Mouse (Mus musculus): ENCODE measurements around the gene Psma7.

Psma7 gene

DNA sequence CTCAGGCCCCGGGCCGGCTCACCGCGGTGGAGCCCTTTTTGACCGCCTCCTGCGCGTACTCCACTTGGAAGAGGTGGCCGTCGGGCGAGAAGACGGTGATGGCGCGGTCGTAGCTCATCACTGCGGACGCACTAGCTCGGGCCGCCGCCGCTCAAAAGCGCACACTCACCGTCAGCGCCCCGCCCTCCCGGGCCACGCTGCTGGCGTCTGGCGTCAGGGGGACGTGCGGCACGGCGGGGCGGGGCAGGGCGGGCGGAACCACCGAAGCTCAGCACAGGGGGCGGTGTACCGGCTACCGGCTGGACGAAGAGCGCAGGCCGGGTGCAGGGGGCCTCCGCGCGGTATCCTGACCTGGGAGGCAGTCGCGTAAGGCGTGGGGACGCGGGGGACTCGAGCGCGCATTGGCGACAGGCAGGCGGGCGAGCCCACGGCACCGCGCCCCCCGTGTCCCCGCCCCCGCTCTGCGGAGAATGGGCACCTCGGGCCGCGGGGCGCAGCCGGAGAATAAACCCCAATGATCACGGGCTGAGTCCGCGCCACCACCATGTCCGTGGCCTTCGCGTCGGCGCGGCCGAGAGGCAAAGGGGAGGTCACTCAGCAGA, at the start of gene Psma7, which contains the start of gene Ss18l1:
TSS of gene Psma7 (minus strand) at position 178 of the 602 bp plus-strand sequence.
TSS of gene Ss18l1 (plus strand) at position 254 of the 602 bp plus-strand sequence.
- peak; percentile 92 for DNase-seq (ENCODE audit: extremely low spot score, low spot score)

GRCm38 (mm10) chr2:180090285-180090684, 48.1 kb upstream of the Psma7 start:
- DNase-seq (ENCODE audit: extremely low spot score, low spot score): no peak

DNA sequence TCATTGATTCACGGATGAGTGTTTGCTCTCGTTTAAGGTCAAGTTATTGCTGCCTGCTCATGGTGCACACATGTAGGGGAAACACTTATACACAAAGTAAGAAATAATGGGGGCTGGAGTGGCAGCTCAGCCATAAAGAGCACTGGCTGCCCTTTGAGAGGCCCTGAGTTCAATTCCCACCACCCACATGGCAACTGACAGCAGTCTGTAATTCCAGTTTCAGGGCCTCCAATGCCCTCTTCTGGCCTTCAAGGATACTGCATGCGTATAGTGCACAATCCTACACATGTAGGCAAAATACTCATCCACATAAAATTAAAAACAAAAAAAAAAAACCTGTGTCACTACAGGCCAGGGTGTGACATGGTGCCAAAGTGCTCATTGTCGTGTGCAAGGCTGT, 45.2 kb upstream of the Psma7 start:
- DNase-seq (ENCODE audit: extremely low spot score, low spot score): no peak

DNA sequence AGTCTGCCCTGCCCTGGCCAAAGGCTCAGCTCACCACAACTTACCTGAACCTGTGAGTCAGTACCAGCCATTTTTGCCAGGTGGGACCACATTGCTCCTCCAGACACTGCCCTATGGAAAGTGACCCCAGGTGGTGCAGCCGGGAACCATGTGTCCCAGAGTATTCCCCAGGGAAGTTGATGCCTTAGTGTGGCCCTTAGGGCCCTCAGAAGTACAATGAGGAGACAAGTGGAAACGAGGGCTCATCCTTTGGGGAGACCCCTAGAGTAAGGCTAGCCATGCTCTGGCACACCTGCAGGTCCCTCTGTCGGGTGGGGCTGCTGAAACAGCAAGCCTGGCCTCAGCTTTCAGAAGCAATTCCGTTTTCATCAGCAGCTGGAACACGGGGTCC, 44.4 kb upstream of the Psma7 start:
- no peak for DNase-seq (ENCODE audit: extremely low spot score, low spot score)

GRCm38 (mm10) chr2:180085926-180086636, 43.8 kb upstream of the Psma7 start:
- no peak for DNase-seq (ENCODE audit: extremely low spot score, low spot score)

DNA sequence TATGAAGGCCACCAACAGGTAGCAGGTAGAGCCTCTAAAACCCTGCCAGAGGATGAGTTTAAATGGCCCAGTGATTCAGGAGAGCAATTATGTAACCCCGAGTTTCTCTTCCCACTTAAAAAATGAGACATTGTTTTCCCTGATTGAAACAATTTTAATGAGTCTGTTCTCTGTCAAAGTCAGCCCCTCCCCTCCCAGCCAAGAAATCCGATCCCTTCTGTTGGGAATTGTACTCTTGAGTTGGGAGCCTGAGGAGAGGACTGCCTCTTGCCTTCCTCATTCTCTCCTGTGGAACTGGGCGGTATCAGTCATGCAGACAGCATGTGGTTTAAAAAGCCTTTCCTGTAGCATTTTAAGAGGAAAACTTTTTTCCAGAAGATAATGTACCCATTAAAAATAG, 42.3 kb upstream of the Psma7 start:
- no peak for DNase-seq (ENCODE audit: extremely low spot score, low spot score)

DNA sequence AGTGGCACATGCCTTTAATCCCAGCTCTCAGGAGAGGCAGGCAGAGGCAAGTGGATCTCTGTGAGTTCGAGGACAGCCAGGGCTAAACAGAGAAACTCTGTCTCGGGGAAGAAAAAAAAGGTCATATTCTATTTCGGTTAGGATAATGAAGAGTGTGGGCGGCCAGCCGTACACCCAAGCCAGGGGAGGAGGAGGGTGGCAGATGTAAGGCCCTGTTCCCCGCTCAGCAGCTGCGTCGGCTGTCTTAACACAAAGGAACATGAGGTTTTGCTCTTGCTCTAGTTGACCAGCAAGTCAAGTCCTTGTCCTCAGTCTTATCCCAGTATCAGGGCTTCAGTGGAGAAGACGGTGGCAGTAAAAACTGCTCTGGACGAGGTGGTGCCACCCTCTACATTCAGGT, 40.8 kb upstream of the Psma7 start:
- no peak for DNase-seq (ENCODE audit: extremely low spot score, low spot score)

DNA sequence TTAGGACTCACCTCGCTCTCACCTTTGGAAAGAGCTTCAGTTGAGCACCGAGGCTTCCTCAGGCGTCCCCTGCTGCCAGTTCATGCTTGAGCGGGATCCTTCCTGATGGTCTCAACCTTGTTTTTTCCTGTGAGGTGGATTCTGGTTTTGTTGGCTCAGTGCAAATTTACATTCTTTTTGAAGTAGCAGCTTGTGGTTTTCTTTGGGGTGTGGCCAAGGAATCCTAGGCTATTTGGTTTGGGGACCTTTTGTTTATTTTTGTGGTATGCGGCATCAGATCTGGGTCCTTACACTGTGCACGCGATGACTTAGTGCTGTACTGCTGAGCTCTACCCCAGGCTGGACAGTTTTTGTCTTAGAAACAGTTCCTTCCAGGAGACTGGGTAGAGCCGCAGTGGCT, 38.4 kb upstream of the Psma7 start:
- DNase-seq (ENCODE audit: extremely low spot score, low spot score): no peak

DNA sequence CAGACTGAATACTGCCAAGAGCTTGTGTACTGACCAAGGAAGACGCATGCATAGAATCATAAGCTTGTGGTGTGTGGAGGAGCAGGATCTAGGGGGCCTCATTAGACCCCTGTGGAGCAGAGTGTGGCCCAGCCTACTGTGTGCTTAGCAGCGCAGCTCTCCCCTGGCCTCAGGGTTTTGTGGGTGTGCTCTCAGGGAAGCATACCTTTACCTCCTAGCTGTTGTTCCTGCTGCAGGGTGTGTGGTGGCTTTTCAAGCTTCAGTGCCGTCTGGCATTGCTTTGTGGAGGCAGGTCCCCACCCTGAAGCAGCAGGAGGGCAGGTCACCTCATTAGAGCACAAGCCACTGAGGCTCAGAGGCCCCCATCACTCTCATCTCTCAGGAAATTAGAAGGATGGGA, 35.4 kb upstream of the Psma7 start:
- no peak for DNase-seq (ENCODE audit: extremely low spot score, low spot score)

- DNase-seq (ENCODE audit: extremely low spot score, low spot score): no peak
Observed at GRCm38 (mm10) chr2:180072886-180073285, 30.7 kb upstream of the Psma7 start.

- no peak for DNase-seq (ENCODE audit: extremely low spot score, low spot score)
Observed at GRCm38 (mm10) chr2:180071671-180072070, 29.4 kb upstream of the Psma7 start.

DNA sequence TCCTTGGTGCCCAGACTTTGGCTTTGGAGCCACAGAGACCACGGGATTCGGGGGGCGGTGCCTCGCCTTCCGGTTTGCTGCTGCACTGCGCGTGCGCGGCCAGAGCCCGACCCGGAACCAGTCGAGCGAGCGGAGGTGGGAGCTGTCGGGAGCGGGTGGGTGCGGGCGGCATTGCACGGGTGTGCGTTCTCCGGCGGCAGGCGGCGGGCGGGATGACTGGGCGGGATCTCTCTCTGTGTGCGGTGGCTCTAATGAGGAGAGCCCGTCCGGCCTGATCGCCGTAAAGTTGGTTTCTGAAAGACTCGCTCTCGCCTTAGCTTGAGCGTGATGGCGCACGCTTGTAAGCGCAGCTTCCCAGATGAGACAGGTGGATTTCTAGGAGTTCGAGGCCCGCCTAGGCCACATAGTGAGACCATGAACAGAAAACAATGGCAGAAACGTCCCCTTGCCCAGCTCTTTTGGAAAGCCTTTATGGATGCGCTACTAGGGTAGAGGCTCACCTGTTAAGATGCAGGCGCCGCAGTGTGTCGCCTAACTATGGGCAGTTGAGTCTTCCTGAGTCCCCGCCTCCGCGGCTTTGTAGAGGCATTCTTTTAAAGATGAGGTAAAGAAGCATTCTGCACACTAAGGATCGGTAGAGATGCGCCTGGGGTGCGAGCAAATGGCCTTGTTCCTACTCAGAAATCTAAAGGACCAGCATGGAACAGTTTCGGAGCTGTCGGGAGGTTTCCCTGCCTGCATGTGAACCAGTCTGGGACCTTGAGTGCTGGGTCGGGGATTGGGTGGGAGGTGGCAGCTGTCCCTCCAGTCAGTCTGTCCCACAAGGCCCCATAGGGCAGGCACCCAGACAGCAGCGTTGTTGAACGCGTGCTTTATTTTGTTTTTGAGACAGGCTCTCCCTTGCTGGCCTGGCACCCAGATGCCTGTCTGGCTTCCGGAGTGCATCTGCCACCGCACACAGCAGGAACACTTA, 28.5 kb upstream of the Psma7 start, which contains the start of gene Mtg2:
TSS of gene Mtg2 (plus strand) at position 108 of the 973 bp plus-strand sequence.
- DNase-seq (ENCODE audit: extremely low spot score, low spot score): peak; percentile 96

- no peak for DNase-seq (ENCODE audit: extremely low spot score, low spot score)
Observed at GRCm38 (mm10) chr2:180069770-180070480, 27.7 kb upstream of the Psma7 start.

- no peak for DNase-seq (ENCODE audit: extremely low spot score, low spot score)
Observed at GRCm38 (mm10) chr2:180063338-180064131, 21.3 kb upstream of the Psma7 start.

DNA sequence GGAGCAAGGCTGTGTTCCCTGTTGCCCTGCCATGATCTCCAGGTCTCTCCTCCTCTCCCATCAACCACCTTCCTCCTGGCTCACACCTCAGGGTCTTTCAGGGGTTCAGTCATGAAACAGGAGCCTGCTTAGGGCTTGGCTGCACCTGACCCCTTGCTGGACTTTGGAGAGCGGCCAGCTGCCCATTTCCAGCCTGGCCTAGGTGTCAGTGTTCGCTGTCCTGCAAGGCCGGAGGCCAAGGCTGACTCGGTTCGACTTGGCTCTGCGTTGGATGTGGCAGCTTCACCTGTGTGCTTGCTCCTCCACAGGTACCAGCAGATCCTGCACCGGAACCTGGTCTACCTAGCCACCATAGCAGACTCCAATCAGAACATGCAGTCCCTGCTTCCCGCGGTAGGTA, 10.8 kb upstream of the Psma7 start:
- DNase-seq (ENCODE audit: extremely low spot score, low spot score): no peak

- no peak for DNase-seq (ENCODE audit: extremely low spot score, low spot score)
Observed at GRCm38 (mm10) chr2:180051986-180052733, 9.9 kb upstream of the Psma7 start.

- peak; percentile 86 for DNase-seq (ENCODE audit: extremely low spot score, low spot score)
Observed at GRCm38 (mm10) chr2:180050986-180051385, 8.8 kb upstream of the Psma7 start.

GRCm38 (mm10) chr2:180047980-180048635, 5.9 kb upstream of the Psma7 start:
- no peak for DNase-seq (ENCODE audit: extremely low spot score, low spot score)

DNA sequence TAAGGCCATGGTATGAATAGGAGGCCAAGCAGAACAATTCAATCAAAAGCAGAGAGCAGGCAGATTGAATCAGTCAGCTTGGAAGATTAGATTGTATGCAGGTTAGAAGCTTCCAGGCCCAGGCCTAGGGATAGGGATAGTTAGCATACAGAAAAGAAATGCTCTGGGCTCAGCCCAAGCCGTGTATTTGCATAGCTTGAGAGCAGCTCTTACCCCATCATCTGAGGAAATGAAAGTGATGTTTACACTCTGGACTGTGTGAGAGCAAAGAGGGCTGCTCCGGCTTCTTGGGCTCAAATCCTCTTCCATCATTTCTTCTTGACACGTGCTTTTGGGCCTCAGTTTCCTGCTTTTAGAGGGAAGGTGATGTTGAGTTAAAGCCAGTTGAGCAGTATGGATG, 5.3 kb upstream of the Psma7 start:
- no peak for DNase-seq (ENCODE audit: extremely low spot score, low spot score)

All from neural tube, embryonic 10.5 days (tissue).